Mouse (Mus musculus) bone marrow macrophage, adult 2 months (primary cell): Measurements from ENCODE around the gene Ccdc88c.

Source experiments
- CTCF ChIP-seq: IDR thresholded peaks from 2 replicates; pipeline ENCODE4 v1.5.1; 2012; ENCODE audit warnings: low read depth, mild to moderate bottlenecking, low read length, moderate library complexity
- POLR2A ChIP-seq: IDR thresholded peaks from 2 replicates; pipeline ENCODE4 v1.6.1; 2012; ENCODE audit warnings: mild to moderate bottlenecking, low read depth, low read length, borderline replicate concordance

DNA sequence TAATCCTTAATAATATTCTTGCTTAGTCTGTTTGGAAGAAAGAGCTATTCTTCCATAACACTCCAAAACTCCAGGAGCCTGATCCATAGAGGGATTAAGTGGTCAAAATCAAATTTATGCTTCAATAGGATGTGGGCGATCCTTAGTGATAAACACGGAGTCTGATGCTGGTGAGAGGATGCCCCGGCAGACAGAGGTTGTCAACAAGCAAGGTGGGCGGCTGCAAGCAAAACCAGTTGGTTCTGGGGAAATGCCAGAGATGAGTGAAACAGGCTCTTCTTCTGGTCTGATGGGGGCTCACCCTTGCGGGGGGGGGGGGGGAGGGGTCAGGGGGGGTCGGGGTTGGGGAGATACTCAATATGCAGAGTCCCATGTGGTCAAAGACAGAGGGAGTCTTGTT is 152.9 kb downstream of the Ccdc88c start:
- TF ChIP-seq CTCF (no peak), POLR2A (no peak)
